Mouse (Mus musculus) spleen, adult 10 weeks (tissue): Measurements from ENCODE around the gene Gal3st3. TPM values are rescaled to one million over a fixed set of nuclear protein-coding genes. Genes with fewer than 3 reads are reported as not detected.

ENCODE experiments used
- polyA plus RNA-seq: library from polyadenylated mRNA; stranded (reverse); fragments of 350-450 nt; fragmentation: Illumina TruSeq; extraction: RNeasy Lipid Tissue Mini Kit (QIAGEN cat#74804); gene quantifications from one replicate; pipeline ENCODE4 v1.2.3, GENCODE M21; 2015; ENCODE audit warnings: low replicate concordance; ENCODE audit not compliant: insufficient read depth

Gene Gal3st3
- 0.18 TPM for polyA plus RNA-seq

DNA sequence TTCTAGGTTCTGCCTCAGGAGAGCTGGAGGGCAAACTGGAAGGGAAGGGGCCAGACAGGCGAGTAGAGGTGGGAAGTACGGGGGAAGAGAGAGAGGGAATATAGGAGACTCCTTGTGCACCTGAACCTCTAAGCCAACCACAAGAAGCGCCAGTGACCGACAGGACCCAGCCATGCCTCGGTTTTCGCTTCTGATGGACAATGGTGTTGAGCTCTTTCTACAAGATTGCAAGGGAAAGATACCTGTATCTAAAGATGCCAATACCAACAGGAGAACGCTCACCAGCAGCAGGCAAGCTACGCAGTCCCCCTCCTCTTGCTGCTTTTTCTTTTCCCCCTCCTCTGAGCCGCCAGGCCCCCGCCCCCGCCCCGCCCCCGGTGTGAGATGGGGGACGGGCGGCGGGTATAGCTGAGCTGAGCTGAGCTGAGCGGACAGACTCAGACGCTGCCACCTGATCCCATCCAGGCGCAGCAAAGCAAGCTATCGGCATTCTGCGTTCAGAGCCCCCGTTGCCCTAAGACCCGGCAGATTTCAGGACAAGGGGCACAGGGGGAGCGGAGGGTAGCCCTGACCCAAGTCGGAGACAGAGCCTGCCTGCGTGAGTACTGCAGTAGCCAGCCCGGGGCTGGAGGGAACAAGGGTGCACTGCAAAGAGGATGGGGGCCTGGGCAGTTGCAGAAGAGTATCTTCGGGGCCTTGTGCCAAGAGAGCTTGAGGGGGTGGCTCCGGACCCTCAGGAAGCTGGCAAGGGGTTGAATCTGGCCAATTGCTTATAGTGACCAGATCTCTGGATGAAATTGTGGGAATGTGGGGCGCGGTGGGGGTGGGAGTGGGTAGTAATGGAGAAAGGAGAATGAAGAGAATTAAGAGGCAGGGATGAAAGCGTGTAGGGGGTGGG is at the start of gene Gal3st3:
Gene Gal3st3 (plus strand): TSS at position 429 of the 898 bp plus-strand sequence.

DNA sequence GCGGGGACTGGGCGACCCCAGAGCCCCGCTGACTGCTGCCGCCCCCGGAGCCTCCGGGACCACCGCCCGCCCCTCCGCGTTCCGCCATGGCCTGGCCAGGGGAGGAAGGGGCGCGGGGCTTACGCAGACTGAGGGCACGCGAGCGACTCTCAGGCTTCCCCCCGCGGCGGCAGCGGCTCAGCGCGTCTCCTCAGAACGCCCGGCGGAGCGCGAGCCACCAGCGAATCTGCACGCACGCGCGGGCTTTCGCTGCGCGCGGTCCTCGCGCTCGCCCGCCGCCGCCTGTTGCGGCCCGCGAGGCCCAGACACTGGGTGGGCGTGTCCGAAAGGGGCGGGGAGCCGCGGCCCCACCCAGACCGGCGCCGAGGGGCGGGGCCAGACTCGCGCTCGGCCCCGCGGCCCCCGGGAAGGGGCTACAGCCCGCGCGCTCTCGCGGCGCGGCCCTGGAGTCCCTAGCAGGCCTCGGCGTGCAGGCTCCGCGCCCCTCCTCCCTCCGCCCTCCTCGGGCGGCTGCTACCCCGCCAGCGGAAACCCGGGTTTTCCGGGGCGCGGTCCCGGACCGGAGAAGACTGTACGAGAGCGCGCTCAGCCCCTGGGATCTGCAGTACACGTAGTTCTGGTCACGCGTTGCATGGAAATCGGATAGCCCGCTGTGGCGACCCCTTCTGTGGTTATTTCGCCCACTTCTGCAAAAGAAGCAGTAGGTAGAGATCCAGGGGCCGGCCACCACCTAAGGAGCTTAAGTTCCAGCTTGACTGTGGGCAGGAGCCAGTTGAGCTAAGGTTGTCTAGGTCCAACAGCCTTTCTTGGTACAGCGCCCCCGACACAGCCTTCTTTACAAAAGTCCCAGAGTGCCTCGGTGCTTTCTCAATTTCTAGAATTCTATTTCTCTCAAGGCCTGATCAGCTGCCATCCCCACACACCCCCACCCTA is 25.1 kb upstream of the Gal3st3 start, which contains the start of gene Pacs1:
Gene Pacs1 (minus strand): TSS at position 319 of the 933 bp plus-strand sequence.

DNA sequence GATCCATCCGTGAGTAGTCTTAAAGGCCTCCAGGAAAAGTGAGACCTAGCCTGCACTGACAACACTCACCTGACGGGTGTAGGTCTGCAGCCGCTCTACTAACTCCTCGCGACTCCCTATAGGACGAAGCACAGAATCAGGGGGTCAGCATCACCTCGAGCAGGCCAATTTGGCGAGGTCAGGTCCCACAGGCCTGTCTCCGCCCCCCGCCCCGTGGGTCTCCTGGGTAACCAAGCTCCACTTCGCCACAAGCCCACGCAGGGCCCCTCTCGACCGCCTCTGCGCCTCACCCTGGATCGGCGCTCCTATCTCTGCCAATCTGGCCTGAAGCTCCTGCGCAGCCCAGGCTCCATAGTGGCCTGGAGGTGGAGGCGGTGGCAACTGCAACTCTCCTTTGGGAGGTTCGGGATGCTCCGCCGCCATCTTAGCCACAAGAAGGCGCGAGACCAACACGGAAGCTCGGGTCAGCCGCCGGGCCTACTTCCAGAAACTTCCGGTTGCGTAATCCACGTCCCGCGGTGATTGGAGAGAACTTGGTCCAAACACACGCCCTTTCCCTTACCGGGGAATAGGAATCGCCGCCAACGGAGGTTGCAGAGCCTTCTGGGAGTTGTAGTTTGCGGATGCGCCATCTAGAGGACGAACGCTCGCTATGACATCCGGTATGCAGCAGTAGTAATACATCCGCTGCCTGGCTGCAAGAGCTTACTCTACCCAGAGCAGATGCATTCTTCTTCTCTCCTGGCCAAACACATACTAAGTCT is 3.0 kb upstream of the Gal3st3 start, which contains the start of gene Sf3b2:
Gene Sf3b2 (minus strand): TSS at position 484 of the 764 bp plus-strand sequence.

DNA sequence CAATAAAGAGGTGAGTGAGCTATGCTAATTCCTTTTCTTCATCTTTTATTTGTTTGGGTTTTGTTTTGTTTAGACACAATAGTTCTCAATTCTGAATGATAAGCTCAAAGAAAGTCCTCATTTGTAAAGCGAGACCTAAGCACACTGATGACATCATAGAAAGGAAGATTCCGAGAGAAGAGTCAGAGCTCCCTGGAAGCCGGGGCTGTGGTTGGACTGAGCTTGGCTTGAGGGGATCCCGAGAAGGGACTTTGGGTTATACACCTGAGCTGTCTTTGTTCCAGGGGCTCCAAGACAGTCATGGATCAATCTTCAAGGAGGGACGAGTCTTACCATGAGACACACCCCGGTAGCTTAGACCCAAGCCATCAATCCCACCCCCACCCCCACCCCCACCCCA is 37.3 kb downstream of the Gal3st3 start, which contains the start of gene Catsper1:
Gene Catsper1 (plus strand): TSS at position 301 of the 400 bp plus-strand sequence.

DNA sequence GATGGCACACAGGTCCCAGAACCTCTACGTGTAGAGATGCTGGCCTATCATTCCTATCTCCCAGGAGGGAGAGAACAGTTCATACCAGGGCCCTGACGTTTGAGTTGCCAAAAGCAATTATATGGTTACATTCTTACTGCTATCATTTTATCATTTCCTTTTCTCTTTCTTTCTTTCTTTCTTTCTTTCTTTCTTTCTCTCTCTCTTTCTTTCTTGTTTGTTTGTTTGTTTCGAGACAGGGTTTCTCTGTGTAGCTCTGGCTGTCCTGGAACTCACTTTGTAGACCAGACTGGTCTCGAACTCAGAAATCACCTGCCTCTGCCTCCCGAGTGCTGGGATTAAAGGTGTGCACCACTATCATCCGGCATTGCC is 51.4 kb downstream of the Gal3st3 start, which contains the start of gene Cst6:
Gene Cst6 (minus strand): TSS at position 73 of the 372 bp plus-strand sequence.

Other genes starting within 250 kb of the Gal3st3 start
- 0.51 TPM for gene Rin1, start 247.8 kb upstream of the Gal3st3 start, polyA plus RNA-seq
- 1.2 TPM for gene Cd248, start 230.3 kb upstream of the Gal3st3 start, polyA plus RNA-seq
- gene Tmem151a, start 212.8 kb upstream of the Gal3st3 start, polyA plus RNA-seq = 0.29 TPM
- 19.3 TPM for gene Yif1a, start 209.8 kb upstream of the Gal3st3 start, polyA plus RNA-seq
- not detected for gene Cnih2, start 199.8 kb upstream of the Gal3st3 start, polyA plus RNA-seq
- 50.7 TPM for gene Rab1b, start 191.3 kb upstream of the Gal3st3 start, polyA plus RNA-seq
- gene Klc2, start 179.8 kb upstream of the Gal3st3 start, polyA plus RNA-seq = 9.6 TPM
- 26.8 TPM for gene Pacs1, start 25.2 kb upstream of the Gal3st3 start, polyA plus RNA-seq
- gene Sf3b2, start 2.9 kb upstream of the Gal3st3 start, polyA plus RNA-seq = 171 TPM
- not detected for gene Catsper1, start 37.4 kb downstream of the Gal3st3 start, polyA plus RNA-seq
- not detected for gene Cst6, start 51.2 kb downstream of the Gal3st3 start, polyA plus RNA-seq
- gene Eif1ad, start 68.4 kb downstream of the Gal3st3 start, polyA plus RNA-seq = 39.4 TPM
- gene Banf1, start 68.8 kb downstream of the Gal3st3 start, polyA plus RNA-seq = 122 TPM
- gene Sart1, start 90.4 kb downstream of the Gal3st3 start, polyA plus RNA-seq = 46.2 TPM
- gene Tsga10ip, start 104.2 kb downstream of the Gal3st3 start, polyA plus RNA-seq = not detected
- gene Drap1, start 126.6 kb downstream of the Gal3st3 start, polyA plus RNA-seq = 91.5 TPM
- 13.6 TPM for gene AI837181, start 126.8 kb downstream of the Gal3st3 start, polyA plus RNA-seq
- gene Fosl1, start 149.2 kb downstream of the Gal3st3 start, polyA plus RNA-seq = not detected
- 1.9 TPM for gene Ccdc85b, start 159.6 kb downstream of the Gal3st3 start, polyA plus RNA-seq
- gene Fibp, start 162.3 kb downstream of the Gal3st3 start, polyA plus RNA-seq = 48.7 TPM
- 42.6 TPM for gene Ctsw, start 170.2 kb downstream of the Gal3st3 start, polyA plus RNA-seq
- gene Efemp2, start 175.6 kb downstream of the Gal3st3 start, polyA plus RNA-seq = 4.0 TPM
- 11.7 TPM for gene Mus81, start 190.1 kb downstream of the Gal3st3 start, polyA plus RNA-seq
- gene Cfl1, start 192.1 kb downstream of the Gal3st3 start, polyA plus RNA-seq = 1,502 TPM
- 2.5 TPM for gene 1700020D05Rik, start 205.5 kb downstream of the Gal3st3 start, polyA plus RNA-seq
- 11.0 TPM for gene Snx32, start 212.2 kb downstream of the Gal3st3 start, polyA plus RNA-seq